Mouse (Mus musculus): Measurements from ENCODE around the gene Scn2b. TPM values are rescaled to one million over a fixed set of nuclear protein-coding genes. Genes with fewer than 3 reads are reported as not detected.
A peak's percentile ranks its signal among the peaks of the same experiment; 100 is the strongest.

Gene Scn2b
- 12.8 and 14.1 TPM in 2 replicates for total RNA-seq (2014; rRNA removed)
- 9.1 and 9.4 TPM in 2 replicates for polyA plus RNA-seq (2015; fragmentation: Nextera tagmentation; extraction: Ambion mirVana)

DNA sequence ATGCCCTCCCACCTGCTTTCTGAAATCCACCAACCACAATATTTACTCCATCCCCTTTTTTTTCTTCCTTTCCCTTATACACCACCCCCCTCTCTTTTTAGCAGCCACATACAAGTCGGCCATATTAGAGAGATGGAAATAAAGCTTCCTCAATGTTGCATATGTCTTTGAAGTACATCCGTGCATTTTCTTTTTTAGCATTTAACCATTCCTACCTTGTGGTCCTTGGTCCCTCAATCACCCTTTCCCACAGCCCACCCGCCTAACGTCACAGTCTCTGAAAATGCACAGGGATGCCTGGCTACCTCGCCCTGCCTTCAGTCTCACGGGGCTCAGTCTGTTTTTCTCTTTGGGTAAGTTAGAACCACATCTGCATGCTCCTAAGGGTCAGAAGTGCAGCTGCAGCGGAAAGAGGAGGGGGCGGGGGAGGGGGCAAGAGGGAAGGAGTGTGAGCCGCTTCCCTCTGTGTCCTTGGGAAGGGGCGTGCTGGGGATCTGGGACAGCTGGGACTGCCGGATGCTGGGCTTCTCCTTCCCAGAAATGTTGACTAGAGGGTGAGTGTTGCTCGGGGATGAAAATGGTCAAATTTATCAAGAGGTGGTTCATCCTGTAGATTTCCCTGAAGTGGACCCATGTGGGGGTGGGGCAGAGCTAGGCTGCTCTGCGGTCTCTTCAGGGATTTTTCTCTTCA, at the start of gene Scn2b:
TSS of gene Scn2b (plus strand) at position 42 of the 691 bp plus-strand sequence.
- peak within 1 kb of the TSS; percentile 79 for H3K4me2 ChIP-seq (ENCODE audit: low read depth, low read length, poor library complexity, severe bottlenecking)
- ATAC-seq (ENCODE audit: low FRiP score), result peak; percentile 64
- TF ChIP-seq CTCF (IDR thresholded peaks at IDR 0.05), result no peak
- no peaks in the 10 kb centered on the region for H3K36me3 ChIP-seq (ENCODE audit: insufficient read depth, low read length)
- H3K9me3 ChIP-seq (ENCODE audit: low read length), result no peaks in the 10 kb centered on the region
- H3K4me1 ChIP-seq (ENCODE audit: insufficient read depth, low read length), result peaks cover 28% of the 10 kb centered on the region
- peak within 1 kb of the TSS; percentile 88 for H3K27ac ChIP-seq (ENCODE audit: low read depth, low read length)
- H3K4me3 ChIP-seq (ENCODE audit: low read depth, low read length), result peak within 1 kb of the TSS; percentile 75
- H3K9ac ChIP-seq (replicated peaks; ENCODE audit: low read length, poor library complexity, severe bottlenecking), result peak within 1 kb of the TSS; percentile 91
- under 1% methylated on average over 13 of the region's 13 CpGs for WGBS
- no peaks in the 10 kb centered on the region for H3K27me3 ChIP-seq (ENCODE audit: insufficient read depth, low read length)
- peak; percentile 66 for DNase-seq (ENCODE audit: low spot score)

DNA sequence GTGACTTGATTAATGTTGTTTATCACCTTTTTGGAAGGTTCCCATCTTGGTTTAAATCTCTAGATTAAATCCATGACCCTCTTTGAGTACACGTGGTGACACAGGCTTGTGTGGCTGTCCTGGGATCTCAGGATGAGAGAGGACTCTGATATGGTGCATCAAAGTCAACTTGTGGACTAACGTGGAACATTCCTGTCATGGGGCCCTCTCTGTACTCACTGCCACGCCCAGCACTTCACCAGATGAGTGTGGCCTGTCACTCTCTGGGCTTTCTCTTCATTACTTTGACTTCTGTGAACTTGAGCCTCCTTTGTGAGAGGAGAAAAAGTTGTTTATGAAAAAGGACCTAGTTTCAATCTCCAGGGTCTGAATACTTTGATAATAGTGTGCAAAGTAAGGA, 45.8 kb upstream of the Scn2b start:
- no peak overlapping the region for H3K27ac ChIP-seq (ENCODE audit: low read depth, low read length)
- H3K9me3 ChIP-seq (ENCODE audit: low read length), result no peaks in the 10 kb centered on the region
- H3K9ac ChIP-seq (replicated peaks; ENCODE audit: low read length, poor library complexity, severe bottlenecking), result no peak overlapping the region
- no peak for TF ChIP-seq CTCF (IDR thresholded peaks at IDR 0.05)
- no peaks in the 10 kb centered on the region for H3K4me1 ChIP-seq (ENCODE audit: insufficient read depth, low read length)
- DNase-seq (ENCODE audit: low spot score) (no peak), ATAC-seq (ENCODE audit: low FRiP score) (no peak)
- H3K36me3 ChIP-seq (ENCODE audit: insufficient read depth, low read length), result no peaks in the 10 kb centered on the region
- H3K4me3 ChIP-seq (ENCODE audit: low read depth, low read length), result no peak overlapping the region
- WGBS, result 63% methylated on average over 3 of the region's 3 CpGs
- H3K4me2 ChIP-seq (ENCODE audit: low read depth, low read length, poor library complexity, severe bottlenecking), result no peak overlapping the region
- no peaks in the 10 kb centered on the region for H3K27me3 ChIP-seq (ENCODE audit: insufficient read depth, low read length)

DNA sequence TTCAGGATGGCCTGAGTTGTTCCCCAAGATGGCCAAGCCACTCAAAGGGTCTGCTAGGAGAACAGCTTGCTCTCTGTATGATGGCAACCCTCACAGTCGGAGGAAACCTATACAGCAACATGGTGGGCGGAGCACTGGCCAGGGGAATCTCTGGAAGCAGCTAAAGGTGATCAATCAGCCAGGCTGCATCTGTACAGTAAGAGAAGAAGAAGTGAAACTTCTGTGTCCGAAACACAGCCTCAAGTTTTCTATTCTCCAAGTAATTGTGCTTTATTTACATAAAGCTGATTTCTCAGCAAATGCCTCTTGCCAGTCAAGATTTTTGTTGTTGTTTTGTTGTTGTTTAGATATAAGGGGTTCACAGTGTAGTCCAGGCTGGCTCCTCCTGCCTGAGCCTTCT, 39.7 kb upstream of the Scn2b start:
- Histone ChIP-seq H3K27me3 (ENCODE audit: insufficient read depth, low read length) (no peaks in the 10 kb centered on the region), H3K36me3 (ENCODE audit: insufficient read depth, low read length) (no peaks in the 10 kb centered on the region), H3K4me2 (ENCODE audit: low read depth, low read length, poor library complexity, severe bottlenecking) (no peak overlapping the region), H3K4me1 (ENCODE audit: insufficient read depth, low read length) (no peaks in the 10 kb centered on the region), H3K4me3 (ENCODE audit: low read depth, low read length) (no peak overlapping the region), H3K9ac (replicated peaks; ENCODE audit: low read length, poor library complexity, severe bottlenecking) (no peak overlapping the region), H3K27ac (ENCODE audit: low read depth, low read length) (no peak overlapping the region), H3K9me3 (ENCODE audit: low read length) (no peaks in the 10 kb centered on the region)
- ATAC-seq (ENCODE audit: low FRiP score) (no peak), DNase-seq (ENCODE audit: low spot score) (no peak)
- 74% methylated on average over 3 of the region's 3 CpGs for WGBS
- TF ChIP-seq CTCF (IDR thresholded peaks at IDR 0.05), result no peak

DNA sequence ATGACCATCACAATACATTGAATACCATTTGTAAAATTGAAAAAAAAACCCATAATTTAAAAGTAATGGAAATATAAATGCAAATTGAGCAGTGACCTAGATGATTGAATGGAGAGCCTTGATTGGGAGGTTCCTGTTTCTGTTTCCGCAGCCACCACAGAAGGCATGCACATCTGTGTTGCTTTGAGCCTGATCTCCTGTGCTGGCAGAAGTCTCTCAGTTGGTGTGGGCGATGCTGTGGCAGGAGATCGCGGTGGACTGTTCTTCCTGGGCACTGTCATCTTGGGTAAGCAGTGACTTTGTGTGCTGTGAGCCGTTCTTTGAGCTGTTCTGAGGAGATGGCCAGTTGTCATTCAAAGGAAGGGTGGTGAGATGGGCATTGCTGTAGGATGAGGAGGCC, 38.6 kb upstream of the Scn2b start, which contains the start of gene Jaml:
TSS of gene Jaml (plus strand) at position 173 of the 400 bp plus-strand sequence.
- no peaks in the 10 kb centered on the region for H3K36me3 ChIP-seq (ENCODE audit: insufficient read depth, low read length)
- no peak within 1 kb of the TSS for H3K9ac ChIP-seq (replicated peaks; ENCODE audit: low read length, poor library complexity, severe bottlenecking)
- H3K4me3 ChIP-seq (ENCODE audit: low read depth, low read length), result no peak within 1 kb of the TSS
- 85% methylated on average over 5 of the region's 5 CpGs for WGBS
- H3K9me3 ChIP-seq (ENCODE audit: low read length), result no peaks in the 10 kb centered on the region
- H3K4me2 ChIP-seq (ENCODE audit: low read depth, low read length, poor library complexity, severe bottlenecking), result no peak within 1 kb of the TSS
- no peak for DNase-seq (ENCODE audit: low spot score)
- ATAC-seq (ENCODE audit: low FRiP score), result no peak
- no peaks in the 10 kb centered on the region for H3K4me1 ChIP-seq (ENCODE audit: insufficient read depth, low read length)
- H3K27ac ChIP-seq (ENCODE audit: low read depth, low read length), result no peak within 1 kb of the TSS
- no peaks in the 10 kb centered on the region for H3K27me3 ChIP-seq (ENCODE audit: insufficient read depth, low read length)
- TF ChIP-seq CTCF (IDR thresholded peaks at IDR 0.05), result no peak

DNA sequence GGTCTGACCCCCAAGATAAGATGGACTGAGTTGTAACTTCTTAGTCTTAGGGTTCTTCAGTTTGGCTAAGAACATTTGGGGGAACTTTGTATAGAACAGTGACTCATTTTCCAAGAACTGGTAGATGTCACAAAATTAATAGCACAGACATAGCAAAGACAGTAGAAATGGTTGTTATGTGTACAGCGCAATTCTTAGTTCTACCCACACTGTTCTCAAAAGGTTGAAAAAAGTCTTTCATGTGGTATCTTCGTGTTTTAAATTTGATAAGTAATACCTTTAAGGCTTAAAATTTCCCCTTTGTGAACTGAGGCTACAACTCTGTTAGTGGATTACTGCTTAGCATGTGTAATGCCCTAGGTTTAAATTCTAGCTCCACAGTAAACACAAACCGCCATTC, 34.5 kb upstream of the Scn2b start:
- no peak for TF ChIP-seq CTCF (IDR thresholded peaks at IDR 0.05)
- DNase-seq (ENCODE audit: low spot score) (no peak), ATAC-seq (ENCODE audit: low FRiP score) (no peak)
- no peaks in the 10 kb centered on the region for H3K9me3 ChIP-seq (ENCODE audit: low read length)
- WGBS, result 81% methylated on average over 3 of the region's 3 CpGs
- H3K27me3 ChIP-seq (ENCODE audit: insufficient read depth, low read length), result no peaks in the 10 kb centered on the region
- H3K27ac ChIP-seq (ENCODE audit: low read depth, low read length), result no peak overlapping the region
- H3K9ac ChIP-seq (replicated peaks; ENCODE audit: low read length, poor library complexity, severe bottlenecking), result no peak overlapping the region
- H3K4me2 ChIP-seq (ENCODE audit: low read depth, low read length, poor library complexity, severe bottlenecking), result no peak overlapping the region
- no peaks in the 10 kb centered on the region for H3K4me1 ChIP-seq (ENCODE audit: insufficient read depth, low read length)
- H3K36me3 ChIP-seq (ENCODE audit: insufficient read depth, low read length), result no peaks in the 10 kb centered on the region
- no peak overlapping the region for H3K4me3 ChIP-seq (ENCODE audit: low read depth, low read length)

DNA sequence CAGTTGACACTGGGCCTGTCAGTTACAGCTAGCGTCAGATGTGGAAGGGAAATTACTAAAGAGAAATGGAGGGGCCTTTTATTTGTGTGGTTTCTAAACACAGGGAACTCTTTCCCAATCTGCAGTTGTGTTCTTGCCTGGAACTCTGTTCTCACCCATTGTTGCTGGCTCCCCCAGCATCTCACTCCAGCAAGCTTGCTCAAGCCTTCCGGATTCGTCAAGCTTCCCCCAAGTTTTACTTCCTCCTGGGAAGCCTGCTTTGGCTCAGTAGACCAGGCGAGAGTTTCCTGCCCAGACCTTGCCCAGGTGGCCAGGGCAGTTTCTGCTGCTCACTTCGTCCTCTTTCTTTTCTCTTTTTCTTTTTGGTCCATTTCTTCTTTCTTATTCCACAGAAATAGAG, 33.0 kb upstream of the Scn2b start:
- H3K9ac ChIP-seq (replicated peaks; ENCODE audit: low read length, poor library complexity, severe bottlenecking), result no peak overlapping the region
- H3K4me2 ChIP-seq (ENCODE audit: low read depth, low read length, poor library complexity, severe bottlenecking), result no peak overlapping the region
- H3K4me1 ChIP-seq (ENCODE audit: insufficient read depth, low read length), result no peaks in the 10 kb centered on the region
- no peak overlapping the region for H3K27ac ChIP-seq (ENCODE audit: low read depth, low read length)
- 76% methylated on average over 5 of the region's 5 CpGs for WGBS
- no peaks in the 10 kb centered on the region for H3K36me3 ChIP-seq (ENCODE audit: insufficient read depth, low read length)
- no peak overlapping the region for H3K4me3 ChIP-seq (ENCODE audit: low read depth, low read length)
- H3K9me3 ChIP-seq (ENCODE audit: low read length), result no peaks in the 10 kb centered on the region
- TF ChIP-seq CTCF (IDR thresholded peaks at IDR 0.05), result no peak
- DNase-seq (ENCODE audit: low spot score), result no peak
- no peaks in the 10 kb centered on the region for H3K27me3 ChIP-seq (ENCODE audit: insufficient read depth, low read length)
- ATAC-seq (ENCODE audit: low FRiP score), result no peak
